Mouse (Mus musculus): ENCODE data around the gene Nt5dc1. TPM values are rescaled to one million over a fixed set of nuclear protein-coding genes. Genes with fewer than 3 reads are reported as not detected.
"Not testable (repeated sequence)": the region's sequence is repeated elsewhere in the genome, so short reads cannot be mapped to it uniquely, and the experiment has no call there.

Gene Nt5dc1
- polyA plus RNA-seq, 1 experiment, result 4.0 TPM

DNA sequence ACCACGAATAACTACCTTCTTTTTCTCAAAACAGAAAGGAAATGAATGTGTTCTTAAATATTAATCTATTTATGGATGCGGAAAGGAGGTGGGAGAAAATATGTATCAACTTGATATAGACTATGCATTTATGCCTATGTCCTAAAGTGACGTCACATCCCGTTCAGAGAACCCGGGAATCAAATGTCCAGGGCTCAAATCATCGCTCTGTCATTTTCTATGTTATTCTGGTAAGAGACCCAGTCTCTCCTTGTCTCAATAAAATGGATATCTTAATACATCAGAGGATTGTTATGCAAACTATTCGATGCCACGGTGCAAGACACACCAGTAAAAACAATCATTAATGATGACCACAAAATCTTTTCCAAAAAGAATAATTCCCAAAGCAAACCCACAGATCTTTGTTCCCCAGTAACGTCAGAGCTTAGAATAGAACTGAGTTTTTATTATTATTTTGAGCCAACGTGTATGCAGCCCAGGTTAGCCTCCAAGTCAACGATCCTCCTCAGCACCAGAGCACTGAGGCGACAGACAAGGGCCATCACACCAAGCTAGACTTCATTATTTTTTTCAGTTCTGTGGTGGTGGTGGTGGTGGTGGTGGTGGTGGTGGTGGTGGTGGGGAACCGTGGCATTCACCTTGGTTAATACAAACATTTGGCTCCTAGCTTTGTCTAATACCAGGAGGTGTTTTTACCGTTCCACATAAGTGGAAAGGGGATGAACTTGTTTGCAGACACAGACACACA lies 137.0 kb downstream of the Nt5dc1 start:
- Histone ChIP-seq H3K79me2 (ENCODE audit: control insufficient read depth, insufficient read depth) (peaks cover 29% of the 10 kb centered on the region), H3K4me2 (ENCODE audit: low read depth) (peak overlapping the region; percentile 94), H3K4me3 (peak overlapping the region; percentile 78), H3K27me3 (ENCODE audit: control insufficient read depth, insufficient read depth, insufficient read length) (peaks cover 4% of the 10 kb centered on the region), H3ac (ENCODE audit: control insufficient read depth, insufficient read length) (peak overlapping the region; percentile 64), H3K36me3 (ENCODE audit: control insufficient read depth, insufficient read depth) (no peaks in the 10 kb centered on the region)
- TF ChIP-seq POLR2AphosphoS2 (IDR thresholded peaks at IDR 0.05; ENCODE audit: insufficient read length, low read depth), result no peak
- no peak for TF ChIP-seq TCF12 (IDR thresholded peaks at IDR 0.05; ENCODE audit: insufficient read depth, poor library complexity, severe bottlenecking)
- no peak for TF ChIP-seq REST (IDR thresholded peaks at IDR 0.05; ENCODE audit: insufficient read depth, insufficient read length)
- TF ChIP-seq TCF3 (IDR thresholded peaks at IDR 0.05; ENCODE audit: insufficient read length, low read depth), result no peak
- no peak for TF ChIP-seq POLR2A (IDR thresholded peaks at IDR 0.05; ENCODE audit: insufficient read length, low read depth)
- TF ChIP-seq SRF (IDR thresholded peaks at IDR 0.05; ENCODE audit: control insufficient read depth, insufficient read length, low read depth), result no peak
- TF ChIP-seq USF1 (IDR thresholded peaks at IDR 0.05; ENCODE audit: low read depth), result no peak
- no peak for TF ChIP-seq MYOD1 (IDR thresholded peaks at IDR 0.05; ENCODE audit: control insufficient read depth in 1 of 3, insufficient read length in 2 of 3, low read depth in 2 of 3)
- TF ChIP-seq CEBPB (IDR thresholded peaks at IDR 0.05; ENCODE audit: insufficient read depth, poor library complexity, severe bottlenecking), result no peak
- TF ChIP-seq E2F4 (IDR thresholded peaks at IDR 0.05; ENCODE audit: insufficient read depth), result no peak
- no peak for TF ChIP-seq MAX (IDR thresholded peaks at IDR 0.05; ENCODE audit: low read depth)
- TF ChIP-seq MYOG (IDR thresholded peaks at IDR 0.05; ENCODE audit: control insufficient read depth in 1 of 3, insufficient read depth in 1 of 3, insufficient read length in 2 of 3, low read depth in 2 of 3), result no peak

DNA sequence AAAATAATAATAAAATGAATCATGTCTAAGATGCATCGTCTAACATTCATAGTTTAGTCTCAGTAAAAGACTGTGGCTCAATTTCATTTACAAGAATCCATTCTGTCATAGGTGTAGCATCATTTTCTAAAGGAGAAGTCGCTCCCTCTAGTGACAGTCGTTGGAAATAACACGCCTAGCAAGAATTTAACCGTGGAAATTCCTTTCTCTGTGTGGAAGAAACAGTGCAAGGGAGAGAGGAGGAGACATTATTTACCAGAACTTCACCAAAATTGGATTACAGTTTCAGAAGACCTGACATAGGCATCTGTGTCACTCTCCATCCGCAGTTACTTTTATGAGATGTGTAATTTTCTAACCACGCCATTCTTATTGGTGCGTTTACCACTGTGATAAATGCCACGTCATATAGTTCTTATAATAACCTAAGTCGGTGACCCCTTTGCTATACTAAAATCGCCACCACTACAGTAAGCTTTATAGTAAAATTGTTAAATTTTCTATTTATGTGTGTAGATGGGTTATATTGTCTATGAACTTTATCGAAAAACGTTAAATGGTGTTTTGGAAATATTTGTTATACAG lies 137.7 kb downstream of the Nt5dc1 start:
- Histone ChIP-seq H3K36me3 (ENCODE audit: control insufficient read depth, insufficient read depth) (no peaks in the 10 kb centered on the region), H3K4me2 (ENCODE audit: low read depth) (peak overlapping the region; percentile 94), H3ac (ENCODE audit: control insufficient read depth, insufficient read length) (no peak overlapping the region), H3K4me3 (peak overlapping the region; percentile 78), H3K79me2 (ENCODE audit: control insufficient read depth, insufficient read depth) (peaks cover 29% of the 10 kb centered on the region), H3K27me3 (ENCODE audit: control insufficient read depth, insufficient read depth, insufficient read length) (peaks cover 4% of the 10 kb centered on the region)
- TF ChIP-seq SRF (IDR thresholded peaks at IDR 0.05; ENCODE audit: control insufficient read depth, insufficient read length, low read depth), result no peak
- TF ChIP-seq POLR2AphosphoS2 (IDR thresholded peaks at IDR 0.05; ENCODE audit: insufficient read length, low read depth), result no peak
- no peak for TF ChIP-seq MAX (IDR thresholded peaks at IDR 0.05; ENCODE audit: low read depth)
- no peak for TF ChIP-seq TCF3 (IDR thresholded peaks at IDR 0.05; ENCODE audit: insufficient read length, low read depth)
- TF ChIP-seq CEBPB (IDR thresholded peaks at IDR 0.05; ENCODE audit: insufficient read depth, poor library complexity, severe bottlenecking), result no peak
- TF ChIP-seq MYOD1 (IDR thresholded peaks at IDR 0.05; ENCODE audit: control insufficient read depth in 1 of 3, insufficient read length in 2 of 3, low read depth in 2 of 3), result no peak
- TF ChIP-seq MYOG (IDR thresholded peaks at IDR 0.05; ENCODE audit: control insufficient read depth in 1 of 3, insufficient read depth in 1 of 3, insufficient read length in 2 of 3, low read depth in 2 of 3), result no peak
- TF ChIP-seq E2F4 (IDR thresholded peaks at IDR 0.05; ENCODE audit: insufficient read depth), result no peak
- TF ChIP-seq TCF12 (IDR thresholded peaks at IDR 0.05; ENCODE audit: insufficient read depth, poor library complexity, severe bottlenecking), result no peak
- TF ChIP-seq POLR2A (IDR thresholded peaks at IDR 0.05; ENCODE audit: insufficient read length, low read depth), result no peak
- no peak for TF ChIP-seq REST (IDR thresholded peaks at IDR 0.05; ENCODE audit: insufficient read depth, insufficient read length)
- TF ChIP-seq USF1 (IDR thresholded peaks at IDR 0.05; ENCODE audit: low read depth), result no peak

DNA sequence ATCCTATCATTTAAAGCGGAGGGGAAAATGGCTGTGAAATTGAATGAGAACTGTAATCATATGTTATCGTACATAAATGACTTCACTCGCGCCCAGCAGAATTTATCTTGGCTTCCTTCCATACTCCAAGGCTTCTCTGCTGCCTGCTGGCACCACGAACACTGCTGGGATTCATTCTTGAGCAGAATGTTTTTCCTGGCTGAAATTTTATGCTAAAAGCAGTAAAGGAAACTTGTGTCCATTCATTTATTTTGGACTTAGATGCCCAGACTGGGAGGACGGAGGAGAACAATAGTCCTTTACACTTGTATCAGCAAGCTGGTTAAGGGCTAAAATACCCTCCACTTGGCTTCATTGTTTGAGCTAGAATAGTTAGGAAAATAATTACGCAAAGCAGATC lies 146.7 kb downstream of the Nt5dc1 start:
- TF ChIP-seq E2F4 (IDR thresholded peaks at IDR 0.05; ENCODE audit: insufficient read depth), result no peak
- Histone ChIP-seq H3K36me3 (ENCODE audit: control insufficient read depth, insufficient read depth) (no peaks in the 10 kb centered on the region), H3ac (ENCODE audit: control insufficient read depth, insufficient read length) (no peak overlapping the region), H3K27me3 (ENCODE audit: control insufficient read depth, insufficient read depth, insufficient read length) (no peaks in the 10 kb centered on the region), H3K4me3 (no peak overlapping the region), H3K79me2 (ENCODE audit: control insufficient read depth, insufficient read depth) (no peaks in the 10 kb centered on the region), H3K4me2 (ENCODE audit: low read depth) (peak overlapping the region; percentile 63)

DNA sequence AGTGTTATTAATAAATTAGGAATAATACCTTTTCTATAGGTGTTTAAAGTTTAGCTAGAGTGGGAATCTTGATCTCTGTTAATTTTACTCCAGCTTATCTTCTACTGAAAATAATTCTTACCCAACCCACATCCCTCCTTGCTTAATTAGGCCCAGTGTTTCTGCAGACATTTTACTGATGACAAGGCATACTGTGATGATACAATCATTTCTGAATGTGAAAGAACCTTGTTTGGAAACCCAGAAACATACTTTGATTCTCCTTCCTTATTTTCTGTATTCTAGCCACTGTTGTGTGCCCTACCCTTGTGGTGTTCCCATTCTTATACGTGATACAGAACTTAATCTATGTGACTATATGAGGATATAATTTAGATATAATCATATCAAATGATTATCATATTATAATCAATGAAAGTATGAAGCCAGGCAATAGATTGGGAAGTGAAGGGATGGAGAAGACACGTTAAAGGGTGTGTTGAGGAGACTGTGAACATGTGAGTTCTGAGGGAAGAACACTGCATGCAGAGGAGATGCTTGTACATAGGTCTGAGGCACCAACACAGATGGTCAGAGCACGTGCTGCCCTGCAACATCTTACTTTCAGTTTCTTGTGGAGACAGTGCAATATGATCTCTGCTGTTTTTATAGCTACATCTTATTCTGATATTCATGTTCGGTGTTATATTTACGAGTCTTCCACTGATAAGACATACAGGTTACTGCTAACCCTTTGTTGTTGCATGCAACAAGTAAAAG lies 150.9 kb downstream of the Nt5dc1 start:
- no peaks in the 10 kb centered on the region for H3K27me3 ChIP-seq (ENCODE audit: control insufficient read depth, insufficient read depth, insufficient read length)
- H3K4me3 ChIP-seq, result no peak overlapping the region
- H3ac ChIP-seq (ENCODE audit: control insufficient read depth, insufficient read length), result no peak overlapping the region
- no peak for TF ChIP-seq E2F4 (IDR thresholded peaks at IDR 0.05; ENCODE audit: insufficient read depth)
- no peak for TF ChIP-seq POLR2AphosphoS2 (IDR thresholded peaks at IDR 0.05; ENCODE audit: insufficient read length, low read depth)
- peak; percentile 41 for TF ChIP-seq USF1 (IDR thresholded peaks at IDR 0.05; ENCODE audit: low read depth)
- H3K4me2 ChIP-seq (ENCODE audit: low read depth), result peak overlapping the region; percentile 60
- no peaks in the 10 kb centered on the region for H3K79me2 ChIP-seq (ENCODE audit: control insufficient read depth, insufficient read depth)
- no peaks in the 10 kb centered on the region for H3K36me3 ChIP-seq (ENCODE audit: control insufficient read depth, insufficient read depth)

DNA sequence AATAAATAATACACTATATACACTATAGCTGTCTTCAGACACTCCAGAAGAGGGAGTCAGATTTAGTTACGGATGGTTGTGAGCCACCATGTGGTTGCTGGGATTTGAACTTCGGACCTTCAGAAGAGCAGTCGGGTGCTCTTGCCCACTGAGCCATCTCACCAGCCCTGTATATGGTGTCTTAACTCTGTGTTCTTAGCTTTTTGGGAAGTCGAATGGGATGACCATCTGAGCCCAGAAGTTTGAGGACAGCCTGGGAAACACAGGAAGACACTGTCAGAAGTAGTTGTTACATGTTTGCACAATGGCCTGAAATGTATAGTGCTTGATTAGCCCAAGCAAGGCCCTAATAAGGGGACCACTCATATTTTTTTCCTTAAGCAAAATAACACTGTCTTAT lies 153.2 kb downstream of the Nt5dc1 start:
- Histone ChIP-seq H3K36me3 (ENCODE audit: control insufficient read depth, insufficient read depth) (no peaks in the 10 kb centered on the region), H3K4me2 (ENCODE audit: low read depth) (no peak overlapping the region), H3K4me3 (no peak overlapping the region), H3K79me2 (ENCODE audit: control insufficient read depth, insufficient read depth) (no peaks in the 10 kb centered on the region), H3K27me3 (ENCODE audit: control insufficient read depth, insufficient read depth, insufficient read length) (no peaks in the 10 kb centered on the region), H3ac (ENCODE audit: control insufficient read depth, insufficient read length) (no peak overlapping the region)
- TF ChIP-seq MAX (IDR thresholded peaks at IDR 0.05; ENCODE audit: low read depth) (no peak), MYOD1 (IDR thresholded peaks at IDR 0.05; ENCODE audit: control insufficient read depth in 1 of 3, insufficient read length in 2 of 3, low read depth in 2 of 3) (no peak), MYOG (IDR thresholded peaks at IDR 0.05; ENCODE audit: control insufficient read depth in 1 of 3, insufficient read depth in 1 of 3, insufficient read length in 2 of 3, low read depth in 2 of 3) (no peak), POLR2AphosphoS2 (IDR thresholded peaks at IDR 0.05; ENCODE audit: insufficient read length, low read depth) (no peak), POLR2A (IDR thresholded peaks at IDR 0.05; ENCODE audit: insufficient read length, low read depth) (no peak), E2F4 (IDR thresholded peaks at IDR 0.05; ENCODE audit: insufficient read depth) (no peak), SRF (IDR thresholded peaks at IDR 0.05; ENCODE audit: control insufficient read depth, insufficient read length, low read depth) (no peak), REST (IDR thresholded peaks at IDR 0.05; ENCODE audit: insufficient read depth, insufficient read length) (no peak), TCF3 (IDR thresholded peaks at IDR 0.05; ENCODE audit: insufficient read length, low read depth) (no peak), CEBPB (IDR thresholded peaks at IDR 0.05; ENCODE audit: insufficient read depth, poor library complexity, severe bottlenecking) (no peak), USF1 (IDR thresholded peaks at IDR 0.05; ENCODE audit: low read depth) (no peak), TCF12 (IDR thresholded peaks at IDR 0.05; ENCODE audit: insufficient read depth, poor library complexity, severe bottlenecking) (no peak)

DNA sequence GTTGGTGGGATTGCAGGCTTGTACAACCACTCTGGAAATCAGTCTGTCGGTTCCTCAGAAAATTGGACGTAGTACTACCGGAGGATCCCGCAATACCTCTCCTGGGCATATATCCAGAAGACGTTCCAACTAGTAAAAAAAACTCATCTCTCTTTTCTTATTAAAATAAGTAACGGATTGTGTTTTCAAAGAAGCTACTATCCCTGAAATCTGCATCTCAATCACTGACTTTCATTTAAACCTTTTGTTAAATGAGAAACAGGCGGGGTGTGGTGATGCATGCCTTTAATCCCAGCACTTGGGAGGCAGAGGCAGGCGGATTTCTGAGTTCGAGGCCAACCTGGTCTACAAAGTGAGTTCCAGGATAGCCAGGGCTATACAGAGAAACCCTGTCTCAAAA lies 165.5 kb downstream of the Nt5dc1 start:
- H3K4me2 ChIP-seq (ENCODE audit: low read depth); H3K79me2 ChIP-seq (ENCODE audit: control insufficient read depth, insufficient read depth); H3K27me3 ChIP-seq (ENCODE audit: control insufficient read depth, insufficient read depth, insufficient read length); H3K36me3 ChIP-seq (ENCODE audit: control insufficient read depth, insufficient read depth); H3K4me3 ChIP-seq; H3ac ChIP-seq (ENCODE audit: control insufficient read depth, insufficient read length): not testable (repeated sequence)
